Mouse (Mus musculus) brain, adult 2 months (tissue): ENCODE data around the gene Olfr1309.
"Not testable (repeated sequence)": the region's sequence is repeated elsewhere in the genome, so short reads cannot be mapped to it uniquely, and the experiment has no call there.

Experiments
- DNase-seq: peaks from one replicate; pipeline ENCODE4 v3.0.0; 2011; ENCODE audit warnings: low read depth, low spot score

Gene Olfr1309

GRCm38 (mm10) chr2:111990181-111990580 is at the start of gene Olfr1309:
Olfr1309 (minus strand) TSS chr2:111990281.
- no peak for DNase-seq

GRCm38 (mm10) chr2:112026971-112027370 is 36.9 kb upstream of the Olfr1309 start:
- not testable (repeated sequence) for DNase-seq

- no peak for DNase-seq
Measured at GRCm38 (mm10) chr2:112024312-112024711, 34.2 kb upstream of the Olfr1309 start, which contains the start of gene Olfr1311. Olfr1311 (minus strand) TSS chr2:112024412.

- no peak for DNase-seq
Measured at GRCm38 (mm10) chr2:112014900-112015299, 24.8 kb upstream of the Olfr1309 start.

- no peak for DNase-seq
Measured at GRCm38 (mm10) chr2:112012608-112013007, 22.5 kb upstream of the Olfr1309 start, which contains the start of gene Olfr1310. Olfr1310 (minus strand) TSS chr2:112012708.

GRCm38 (mm10) chr2:111964844-111965243 is 25.2 kb downstream of the Olfr1309 start, which contains the start of gene Olfr1308:
Olfr1308 (minus strand) TSS chr2:111964944.
- no peak for DNase-seq

GRCm38 (mm10) chr2:111949340-111949739 is 40.7 kb downstream of the Olfr1309 start, which contains the start of gene Olfr1307:
Olfr1307 (minus strand) TSS chr2:111949440.
- DNase-seq, result no peak
